8 mouse cellular contexts compared by ENCODE assay signal in genomic region chr15:88837977-88838376, GRCm38 (mm10). TPM values are rescaled to one million over a fixed set of nuclear protein-coding genes. Genes with fewer than 3 reads are reported as not detected.
A peak's percentile ranks its signal among the peaks of the same experiment; 100 is the strongest.
DNase-seq lines count a peak whose midpoint lies in the region; ATAC-seq and TF ChIP-seq lines count a peak whose summit lies in the region.

No protein-coding gene starts in this region.

- peaks cover 7% of the 10 kb centered on the region; the same call in 1 of the 2 replicates for H3K4me1 ChIP-seq in embryonic facial prominence, embryonic 11.5 days (ENCODE audit: control insufficient read depth, insufficient read depth, low read length)
- H3K4me1 ChIP-seq in hindbrain, embryonic 10.5 days (replicated peaks) = peaks cover 39% of the 10 kb centered on the region
- peaks cover 29% of the 10 kb centered on the region for H3K4me1 ChIP-seq in limb, embryonic 14.5 days (ENCODE audit: control insufficient read depth, insufficient read depth, low read length)

- TF ChIP-seq POLR2A in limb, embryonic 14.5 days (IDR thresholded peaks at IDR 0.05; ENCODE audit: borderline replicate concordance, extremely low read depth, insufficient read depth, insufficient read length) = no peak
- no peak for TF ChIP-seq POLR2A in myocyte (IDR thresholded peaks at IDR 0.05; ENCODE audit: insufficient read length, low read depth)

- peak overlapping the region; percentile 42 for H3K4me3 ChIP-seq in embryonic facial prominence, embryonic 11.5 days (ENCODE audit: low read depth, low read length)
- H3K4me3 ChIP-seq in hindbrain, embryonic 10.5 days = peak overlapping the region; percentile 63
- H3K4me3 ChIP-seq in limb, embryonic 14.5 days (replicated peaks; ENCODE audit: low read length) = peak overlapping the region; percentile 38
- peak overlapping the region; percentile 42 for H3K4me3 ChIP-seq in myocyte

- no peaks in the 10 kb centered on the region for H3K79me2 ChIP-seq in myocyte (ENCODE audit: control insufficient read depth, insufficient read depth)

- H3K9me3 ChIP-seq in embryonic facial prominence, embryonic 11.5 days (replicated peaks; ENCODE audit: control insufficient read depth, low read length) = no peaks in the 10 kb centered on the region
- H3K9me3 ChIP-seq in hindbrain, embryonic 10.5 days = no peaks in the 10 kb centered on the region
- no peaks in the 10 kb centered on the region for H3K9me3 ChIP-seq in limb, embryonic 14.5 days (ENCODE audit: control insufficient read depth, low read length)

- H3K4me2 ChIP-seq in embryonic facial prominence, embryonic 11.5 days (ENCODE audit: low read depth, low read length) = peak overlapping the region; percentile 88
- H3K4me2 ChIP-seq in limb, embryonic 14.5 days (replicated peaks; ENCODE audit: low read depth, low read length, severe bottlenecking) = peak overlapping the region; percentile 74
- H3K4me2 ChIP-seq in myocyte (ENCODE audit: low read depth) = peak overlapping the region; percentile 100

- peak; percentile 30 for DNase-seq in NIH3T3 (ENCODE audit: low read depth)
- peak; percentile 46 for DNase-seq in embryonic facial prominence, embryonic 11.5 days (ENCODE audit: low spot score)
- no peak for DNase-seq in hindbrain, embryonic 10.5 days (ENCODE audit: low spot score)
- peak; percentile 37 for DNase-seq in limb, embryonic 14.5 days (ENCODE audit: low spot score)
- DNase-seq in spleen, adult 18-20 months = no peak

- no peaks in the 10 kb centered on the region for H3K27me3 ChIP-seq in embryonic facial prominence, embryonic 11.5 days (ENCODE audit: control insufficient read depth, insufficient read depth, low read length)
- H3K27me3 ChIP-seq in hindbrain, embryonic 10.5 days (ENCODE audit: insufficient read depth, poor library complexity, severe bottlenecking) = no peaks in the 10 kb centered on the region
- H3K27me3 ChIP-seq in limb, embryonic 14.5 days (ENCODE audit: control insufficient read depth, insufficient read depth, low read length) = no peaks in the 10 kb centered on the region
- no peaks in the 10 kb centered on the region for H3K27me3 ChIP-seq in myocyte (ENCODE audit: control insufficient read depth, insufficient read depth, insufficient read length)

- no peak for ATAC-seq in embryonic facial prominence, embryonic 11.5 days (replicated peaks; ENCODE audit: insufficient number of reproducible peaks, low FRiP score, low TSS enrichment, low read depth)
- ATAC-seq in limb, embryonic 14.5 days (ENCODE audit: low FRiP score, low read depth) = no peak
- ATAC-seq in megakaryocyte progenitor cell, adult 5-6 weeks (replicated peaks; ENCODE audit: poor library complexity) = no peak
- no peak for ATAC-seq in cerebellum, adult (ENCODE audit: insufficient number of reproducible peaks, low FRiP score, low TSS enrichment)

- WGBS in embryonic facial prominence, embryonic 11.5 days = 1% methylated on average over 11 of the region's 11 CpGs
- 2% methylated on average over 11 of the region's 11 CpGs for WGBS in hindbrain, embryonic 10.5 days
- 3% methylated on average over 11 of the region's 11 CpGs for WGBS in limb, embryonic 14.5 days

- H3K36me3 ChIP-seq in embryonic facial prominence, embryonic 11.5 days (replicated peaks; ENCODE audit: control insufficient read depth, insufficient read depth, low read depth, low read length) = no peaks in the 10 kb centered on the region
- H3K36me3 ChIP-seq in hindbrain, embryonic 10.5 days = no peaks in the 10 kb centered on the region
- H3K36me3 ChIP-seq in limb, embryonic 14.5 days (ENCODE audit: control insufficient read depth, insufficient read depth, low read length) = no peaks in the 10 kb centered on the region
- no peaks in the 10 kb centered on the region for H3K36me3 ChIP-seq in myocyte (ENCODE audit: control insufficient read depth, insufficient read depth)

- H3ac ChIP-seq in myocyte (ENCODE audit: control insufficient read depth, insufficient read length) = no peak overlapping the region

- peak overlapping the region; percentile 59; the same call in 1 of the 2 replicates for H3K9ac ChIP-seq in embryonic facial prominence, embryonic 11.5 days (replicated peaks; ENCODE audit: low read length)
- H3K9ac ChIP-seq in limb, embryonic 14.5 days (ENCODE audit: low read depth, low read length, severe bottlenecking) = peak overlapping the region; percentile 56

- H3K27ac ChIP-seq in embryonic facial prominence, embryonic 11.5 days (replicated peaks; ENCODE audit: low read depth, low read length) = no peak overlapping the region
- peak overlapping the region; percentile 86 for H3K27ac ChIP-seq in hindbrain, embryonic 10.5 days
- no peak overlapping the region for H3K27ac ChIP-seq in limb, embryonic 14.5 days (replicated peaks; ENCODE audit: low read depth, low read length)

TF ChIP-seq in myocyte, 11 proteins besides CTCF, POLR2A, EP300 and RAD21:
- TF ChIP-seq POLR2AphosphoS2 (IDR thresholded peaks at IDR 0.05; ENCODE audit: insufficient read length, low read depth) = no peak
- TF ChIP-seq USF1 (IDR thresholded peaks at IDR 0.05; ENCODE audit: low read depth) = peak; percentile 58
- TF ChIP-seq REST (IDR thresholded peaks at IDR 0.05; ENCODE audit: insufficient read depth, insufficient read length) = no peak
- no peak for TF ChIP-seq TCF3 (IDR thresholded peaks at IDR 0.05; ENCODE audit: insufficient read length, low read depth)

RNA-seq across cellular contexts. Expression of gene Creld2, which starts 18.5 kb away (rescaled TPM):
- 76.6 and 77.6 TPM in 2 replicates for polyA plus RNA-seq in embryonic facial prominence, embryonic 11.5 days (2014; fragmentation: Nextera tagmentation; extraction: Ambion mirVana)
- 88.5 and 106 TPM in 2 replicates for polyA plus RNA-seq in hindbrain, embryonic 10.5 days (2016; fragmentation: Nextera tagmentation; extraction: Ambion mirVana)
- 59.3 and 79.1 TPM in 2 replicates for polyA plus RNA-seq in limb, embryonic 14.5 days (2012; rRNA removed)
- 74.9 and 85.9 TPM in 2 replicates for polyA plus RNA-seq in limb, embryonic 14.5 days (2014; fragmentation: Nextera tagmentation; extraction: Ambion mirVana)
- 49.3 TPM for polyA plus RNA-seq in myocyte (2012; fragmentation: generic; extraction: Trizol)
- 65.2 and 68.1 TPM in 2 replicates for total RNA-seq in megakaryocyte progenitor cell, adult 5-6 weeks (2015)
- 117 and 124 TPM in 2 replicates for total RNA-seq in megakaryocyte progenitor cell, adult 5-6 weeks (2017)

RNA-seq across cellular contexts. Expression of gene Alg12, which starts 18.9 kb away (rescaled TPM):
- polyA plus RNA-seq in embryonic facial prominence, embryonic 11.5 days (2014; fragmentation: Nextera tagmentation; extraction: Ambion mirVana) = 11.0 and 11.3 TPM in 2 replicates
- polyA plus RNA-seq in hindbrain, embryonic 10.5 days (2016; fragmentation: Nextera tagmentation; extraction: Ambion mirVana) = 11.7 and 12.2 TPM in 2 replicates
- polyA plus RNA-seq in limb, embryonic 14.5 days (2012; rRNA removed) = 17.9 and 21.7 TPM in 2 replicates
- 12.1 and 12.2 TPM in 2 replicates for polyA plus RNA-seq in limb, embryonic 14.5 days (2014; fragmentation: Nextera tagmentation; extraction: Ambion mirVana)
- 15.0 TPM for polyA plus RNA-seq in myocyte (2012; fragmentation: generic; extraction: Trizol)
- 10.9 and 18.2 TPM in 2 replicates for total RNA-seq in megakaryocyte progenitor cell, adult 5-6 weeks (2015)
- total RNA-seq in megakaryocyte progenitor cell, adult 5-6 weeks (2017) = 7.9 and 10.3 TPM in 2 replicates

RNA-seq across cellular contexts. Expression of gene Pim3, which starts 24.0 kb away (rescaled TPM):
- 34.5 and 37.4 TPM in 2 replicates for polyA plus RNA-seq in embryonic facial prominence, embryonic 11.5 days (2014; fragmentation: Nextera tagmentation; extraction: Ambion mirVana)
- polyA plus RNA-seq in hindbrain, embryonic 10.5 days (2016; fragmentation: Nextera tagmentation; extraction: Ambion mirVana) = 41.3 and 48.3 TPM in 2 replicates
- 15.2 and 20.6 TPM in 2 replicates for polyA plus RNA-seq in limb, embryonic 14.5 days (2012; rRNA removed)
- 38.1 and 47.8 TPM in 2 replicates for polyA plus RNA-seq in limb, embryonic 14.5 days (2014; fragmentation: Nextera tagmentation; extraction: Ambion mirVana)
- 26.9 TPM for polyA plus RNA-seq in myocyte (2012; fragmentation: generic; extraction: Trizol)
- total RNA-seq in megakaryocyte progenitor cell, adult 5-6 weeks (2015) = 11.0 and 18.0 TPM in 2 replicates
- 11.1 and 14.3 TPM in 2 replicates for total RNA-seq in megakaryocyte progenitor cell, adult 5-6 weeks (2017)

Comparison
In these comparisons a context has a peak if more than half of its experiments do, and no peak if none do; other contexts are left out.
1. DNase-seq: peak in NIH3T3 (single experiment), embryonic facial prominence, embryonic 11.5 days (single experiment) and limb, embryonic 14.5 days (single experiment); none in hindbrain, embryonic 10.5 days (single experiment) and spleen, adult 18-20 months (0 of 2).
2. Peak in every context shown above with its lines, with median percentiles within 50 percentile points of each other: H3K4me2 ChIP-seq and H3K4me3 ChIP-seq.